Mouse (Mus musculus): ENCODE data around the gene Anks1. TPM values are rescaled to one million over a fixed set of nuclear protein-coding genes. Genes with fewer than 3 reads are reported as not detected.

Gene Anks1
- total and polyA plus RNA-seq, 2 experiments, result 8.8 to 10.0 TPM

DNA sequence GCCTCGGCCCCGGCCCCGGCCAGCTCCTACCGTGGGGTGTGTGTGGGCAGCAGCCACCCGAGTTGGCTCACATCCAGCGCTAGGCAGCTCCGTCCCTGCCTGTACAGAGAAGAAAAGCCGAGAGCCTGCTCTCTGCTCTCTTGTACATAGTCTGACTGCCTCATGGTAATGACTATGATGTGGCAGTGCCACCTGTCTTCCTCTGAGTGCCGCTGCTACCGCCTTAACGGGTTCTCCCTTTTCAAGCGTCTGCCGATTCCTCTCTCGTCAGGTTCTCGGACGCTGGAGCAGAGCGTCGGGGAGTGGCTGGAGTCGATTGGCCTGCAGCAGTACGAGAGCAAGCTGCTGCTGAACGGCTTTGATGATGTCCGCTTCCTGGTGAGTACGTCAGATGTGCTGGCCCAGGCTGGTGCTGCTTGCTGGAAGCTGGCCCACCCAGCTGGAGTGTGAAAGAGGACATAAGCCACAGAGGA, 133.2 kb downstream of the Anks1 start:
- Histone ChIP-seq H3K9ac (ENCODE audit: low read depth, low read length) (no peak overlapping the region), H3K79me2 (ENCODE audit: control insufficient read depth, insufficient read depth, low read length) (no peaks in the 10 kb centered on the region), H3K36me3 (ENCODE audit: control insufficient read depth, insufficient read depth, low read length) (peaks cover 5% of the 10 kb centered on the region; the same call in 1 of the 2 replicates), H3K4me3 (ENCODE audit: insufficient read depth, low read depth, low read length) (no peak overlapping the region), H3K27me3 (ENCODE audit: control insufficient read depth, insufficient read depth, low read length) (no peaks in the 10 kb centered on the region), H3K27ac (replicated peaks; ENCODE audit: insufficient read depth, low read depth, low read length) (no peak overlapping the region), H3K4me1 (ENCODE audit: control insufficient read depth, insufficient read depth, low read length) (no peaks in the 10 kb centered on the region)
- TF ChIP-seq CTCF (IDR thresholded peaks at IDR 0.05; ENCODE audit: low read depth, low read length), result no peak
- TF ChIP-seq POLR2A (IDR thresholded peaks at IDR 0.05; ENCODE audit: extremely low read depth, insufficient read depth, low read length), result no peak
- 87% methylated on average over 23 of the region's 23 CpGs for WGBS
- no peak for DNase-seq (ENCODE audit: extremely low read depth, low read depth, low spot score)

DNA sequence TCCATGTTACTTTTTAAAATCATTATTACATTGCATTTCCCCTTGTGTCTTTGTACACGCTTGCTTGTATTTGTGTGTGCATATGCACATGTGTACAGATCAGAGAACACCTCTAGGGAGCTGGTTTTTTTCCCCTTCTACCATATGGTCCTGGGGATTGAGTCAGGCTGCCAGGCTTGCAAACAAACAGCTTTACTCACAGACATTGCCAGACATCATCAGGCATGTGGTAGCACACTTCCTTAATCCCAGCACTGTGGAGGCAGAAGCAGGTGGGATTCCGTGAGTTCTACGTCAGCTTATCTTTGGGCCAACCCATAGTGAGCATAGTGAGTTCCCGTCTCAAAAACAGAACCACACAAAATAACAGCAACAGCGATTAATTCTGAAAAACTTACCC, 137.9 kb downstream of the Anks1 start:
- no peak overlapping the region for H3K27ac ChIP-seq (replicated peaks; ENCODE audit: insufficient read depth, low read depth, low read length)
- H3K9ac ChIP-seq (ENCODE audit: low read depth, low read length), result no peak overlapping the region
- TF ChIP-seq CTCF (IDR thresholded peaks at IDR 0.05; ENCODE audit: low read depth, low read length) (no peak), POLR2A (IDR thresholded peaks at IDR 0.05; ENCODE audit: extremely low read depth, insufficient read depth, low read length) (no peak)
- no peak overlapping the region for H3K4me3 ChIP-seq (ENCODE audit: insufficient read depth, low read depth, low read length)
- H3K27me3 ChIP-seq (ENCODE audit: control insufficient read depth, insufficient read depth, low read length), result no peaks in the 10 kb centered on the region
- H3K4me1 ChIP-seq (ENCODE audit: control insufficient read depth, insufficient read depth, low read length), result peaks cover 5% of the 10 kb centered on the region
- no peaks in the 10 kb centered on the region for H3K79me2 ChIP-seq (ENCODE audit: control insufficient read depth, insufficient read depth, low read length)
- 96% methylated on average over 5 of the region's 5 CpGs for WGBS
- no peak for DNase-seq (ENCODE audit: extremely low read depth, low read depth, low spot score)
- H3K36me3 ChIP-seq (ENCODE audit: control insufficient read depth, insufficient read depth, low read length), result peaks cover 5% of the 10 kb centered on the region; the same call in 1 of the 2 replicates

DNA sequence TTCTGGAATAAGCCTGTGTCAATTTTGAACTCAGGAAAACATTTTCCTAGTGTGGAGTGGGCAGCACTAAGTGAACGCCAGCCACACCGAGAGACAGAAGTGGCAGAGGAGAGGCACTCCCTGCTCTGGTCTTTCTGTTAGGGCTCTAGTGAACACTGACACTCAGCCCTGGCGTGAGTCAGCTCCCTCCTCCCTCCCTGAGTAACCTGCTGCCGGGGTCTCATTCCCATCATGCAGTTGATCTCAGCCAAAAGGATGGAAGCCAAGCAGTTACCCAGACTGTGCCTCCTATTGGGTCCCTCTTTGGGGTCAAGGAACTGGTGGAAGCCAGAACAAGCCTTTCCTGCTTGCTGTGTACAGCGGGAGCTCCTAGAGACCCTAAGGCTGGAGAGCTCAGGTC, 138.4 kb downstream of the Anks1 start:
- no peak overlapping the region for H3K9ac ChIP-seq (ENCODE audit: low read depth, low read length)
- no peak for TF ChIP-seq CTCF (IDR thresholded peaks at IDR 0.05; ENCODE audit: low read depth, low read length)
- H3K4me3 ChIP-seq (ENCODE audit: insufficient read depth, low read depth, low read length), result no peak overlapping the region
- H3K27me3 ChIP-seq (ENCODE audit: control insufficient read depth, insufficient read depth, low read length), result no peaks in the 10 kb centered on the region
- H3K27ac ChIP-seq (replicated peaks; ENCODE audit: insufficient read depth, low read depth, low read length), result no peak overlapping the region
- H3K79me2 ChIP-seq (ENCODE audit: control insufficient read depth, insufficient read depth, low read length), result no peaks in the 10 kb centered on the region
- 92% methylated on average over 5 of the region's 5 CpGs for WGBS
- no peak for DNase-seq (ENCODE audit: extremely low read depth, low read depth, low spot score)
- peaks cover 5% of the 10 kb centered on the region for H3K4me1 ChIP-seq (ENCODE audit: control insufficient read depth, insufficient read depth, low read length)
- peaks cover 5% of the 10 kb centered on the region; the same call in 1 of the 2 replicates for H3K36me3 ChIP-seq (ENCODE audit: control insufficient read depth, insufficient read depth, low read length)

DNA sequence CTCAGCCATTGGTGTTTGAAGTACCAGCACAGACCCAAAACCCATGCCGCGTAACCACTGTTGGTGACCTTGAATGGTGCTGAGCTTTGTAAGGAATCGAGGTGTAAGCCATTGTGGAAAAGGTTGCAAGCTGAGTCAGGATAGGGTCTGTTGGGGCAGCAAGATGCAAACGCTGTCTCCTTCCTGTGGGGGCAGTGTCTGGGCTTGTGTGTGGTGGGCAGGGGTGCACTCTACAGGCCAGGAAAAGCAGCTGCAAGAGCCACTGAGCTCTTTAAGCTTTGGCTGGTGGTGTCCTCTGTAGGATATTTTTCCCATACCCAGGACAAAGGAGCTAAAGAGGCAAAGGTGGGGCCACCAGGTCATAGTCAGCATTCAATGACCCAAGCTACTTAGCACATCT, 139.3 kb downstream of the Anks1 start:
- no peak for DNase-seq (ENCODE audit: extremely low read depth, low read depth, low spot score)
- peaks cover 5% of the 10 kb centered on the region for H3K4me1 ChIP-seq (ENCODE audit: control insufficient read depth, insufficient read depth, low read length)
- 62% methylated on average over 4 of the region's 4 CpGs for WGBS
- H3K27ac ChIP-seq (replicated peaks; ENCODE audit: insufficient read depth, low read depth, low read length), result no peak overlapping the region
- TF ChIP-seq POLR2A (IDR thresholded peaks at IDR 0.05; ENCODE audit: extremely low read depth, insufficient read depth, low read length) (no peak), CTCF (IDR thresholded peaks at IDR 0.05; ENCODE audit: low read depth, low read length) (peak; percentile 79)
- 0 out of 2 replicates have a peak, but pooled peaks cover 2% of the 10 kb centered on the region for H3K36me3 ChIP-seq (ENCODE audit: control insufficient read depth, insufficient read depth, low read length)
- no peak overlapping the region for H3K4me3 ChIP-seq (ENCODE audit: insufficient read depth, low read depth, low read length)
- H3K9ac ChIP-seq (ENCODE audit: low read depth, low read length), result no peak overlapping the region
- H3K27me3 ChIP-seq (ENCODE audit: control insufficient read depth, insufficient read depth, low read length), result no peaks in the 10 kb centered on the region
- no peaks in the 10 kb centered on the region for H3K79me2 ChIP-seq (ENCODE audit: control insufficient read depth, insufficient read depth, low read length)

DNA sequence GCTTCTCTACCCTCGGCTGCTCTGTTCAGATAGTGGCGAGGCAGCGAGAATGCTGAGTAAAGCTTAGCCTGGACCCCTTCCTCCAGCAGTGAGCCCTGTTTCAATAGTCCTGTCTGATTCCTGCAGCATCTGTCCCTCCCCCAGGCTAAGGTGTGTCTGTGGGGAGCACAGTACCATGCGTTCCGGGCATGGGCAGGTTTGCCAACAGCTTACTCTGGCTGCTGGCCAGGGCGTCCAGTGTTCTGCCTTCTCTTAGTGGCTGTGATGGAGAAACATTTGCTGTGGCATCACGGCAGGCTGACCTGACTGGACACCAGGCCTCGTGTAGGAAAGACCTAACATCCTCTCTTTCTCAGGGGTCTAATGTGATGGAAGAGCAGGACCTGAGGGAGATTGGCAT, 141.1 kb downstream of the Anks1 start:
- WGBS, result 48% methylated on average over 8 of the region's 8 CpGs
- Histone ChIP-seq H3K4me3 (ENCODE audit: insufficient read depth, low read depth, low read length) (no peak overlapping the region), H3K27me3 (ENCODE audit: control insufficient read depth, insufficient read depth, low read length) (no peaks in the 10 kb centered on the region), H3K9ac (ENCODE audit: low read depth, low read length) (no peak overlapping the region), H3K36me3 (ENCODE audit: control insufficient read depth, insufficient read depth, low read length) (peaks cover 3% of the 10 kb centered on the region; the same call in 1 of the 2 replicates), H3K4me1 (ENCODE audit: control insufficient read depth, insufficient read depth, low read length) (peaks cover 5% of the 10 kb centered on the region), H3K79me2 (ENCODE audit: control insufficient read depth, insufficient read depth, low read length) (no peaks in the 10 kb centered on the region), H3K27ac (replicated peaks; ENCODE audit: insufficient read depth, low read depth, low read length) (peak overlapping the region; percentile 47; the same call in 1 of the 2 replicates)
- peak; percentile 88 for DNase-seq (ENCODE audit: extremely low read depth, low read depth, low spot score)
- no peak for TF ChIP-seq CTCF (IDR thresholded peaks at IDR 0.05; ENCODE audit: low read depth, low read length)
- no peak for TF ChIP-seq POLR2A (IDR thresholded peaks at IDR 0.05; ENCODE audit: extremely low read depth, insufficient read depth, low read length)

DNA sequence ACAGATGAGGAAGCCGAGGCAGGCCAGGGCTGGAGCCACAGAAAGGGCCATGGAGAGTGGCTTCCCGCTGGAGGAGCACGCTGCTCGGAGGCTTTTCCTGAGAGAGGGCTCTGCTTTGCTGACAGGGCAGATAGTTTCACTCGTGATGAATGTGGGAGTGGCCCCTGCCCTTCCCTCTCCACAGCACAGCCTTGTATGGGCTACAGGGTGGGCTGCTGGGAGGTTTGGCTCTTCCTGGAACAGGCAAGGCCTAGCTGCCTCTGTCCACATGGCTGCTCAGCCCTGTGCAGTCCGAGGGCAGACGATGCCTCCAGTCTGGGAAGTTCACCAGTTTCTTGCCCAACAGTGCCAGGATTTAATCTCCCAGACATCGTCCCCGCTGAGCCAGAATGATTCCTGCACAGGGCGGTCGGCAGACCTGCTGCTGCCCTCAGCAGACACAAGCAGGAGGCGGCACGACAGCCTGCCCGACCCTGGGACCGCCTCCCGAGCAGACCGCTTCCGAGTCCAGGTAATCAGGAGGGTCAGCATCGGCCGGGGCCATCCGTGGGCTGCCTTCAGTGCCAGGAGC, 143.3 kb downstream of the Anks1 start:
- Histone ChIP-seq H3K4me3 (ENCODE audit: insufficient read depth, low read depth, low read length) (no peak overlapping the region), H3K27ac (replicated peaks; ENCODE audit: insufficient read depth, low read depth, low read length) (no peak overlapping the region), H3K9ac (ENCODE audit: low read depth, low read length) (no peak overlapping the region), H3K27me3 (ENCODE audit: control insufficient read depth, insufficient read depth, low read length) (no peaks in the 10 kb centered on the region), H3K79me2 (ENCODE audit: control insufficient read depth, insufficient read depth, low read length) (no peaks in the 10 kb centered on the region), H3K4me1 (ENCODE audit: control insufficient read depth, insufficient read depth, low read length) (peaks cover 5% of the 10 kb centered on the region), H3K36me3 (ENCODE audit: control insufficient read depth, insufficient read depth, low read length) (peaks cover 3% of the 10 kb centered on the region; the same call in 1 of the 2 replicates)
- no peak for DNase-seq (ENCODE audit: extremely low read depth, low read depth, low spot score)
- no peak for TF ChIP-seq CTCF (IDR thresholded peaks at IDR 0.05; ENCODE audit: low read depth, low read length)
- no peak for TF ChIP-seq POLR2A (IDR thresholded peaks at IDR 0.05; ENCODE audit: extremely low read depth, insufficient read depth, low read length)
- 85% methylated on average over 21 of the region's 21 CpGs for WGBS

All from liver, adult 2 months (tissue).